Mouse (Mus musculus): ENCODE measurements around the gene Tead2. TPM values are rescaled to one million over a fixed set of nuclear protein-coding genes. Genes with fewer than 3 reads are reported as not detected.

Tead2 gene
- 17.0 TPM for polyA plus RNA-seq (2014; fragmentation: Illumina TruSeq; extraction: RNeasy Lipid Tissue Mini Kit (QIAGEN cat#74804); ENCODE audit: low read depth, low replicate concordance)

DNA sequence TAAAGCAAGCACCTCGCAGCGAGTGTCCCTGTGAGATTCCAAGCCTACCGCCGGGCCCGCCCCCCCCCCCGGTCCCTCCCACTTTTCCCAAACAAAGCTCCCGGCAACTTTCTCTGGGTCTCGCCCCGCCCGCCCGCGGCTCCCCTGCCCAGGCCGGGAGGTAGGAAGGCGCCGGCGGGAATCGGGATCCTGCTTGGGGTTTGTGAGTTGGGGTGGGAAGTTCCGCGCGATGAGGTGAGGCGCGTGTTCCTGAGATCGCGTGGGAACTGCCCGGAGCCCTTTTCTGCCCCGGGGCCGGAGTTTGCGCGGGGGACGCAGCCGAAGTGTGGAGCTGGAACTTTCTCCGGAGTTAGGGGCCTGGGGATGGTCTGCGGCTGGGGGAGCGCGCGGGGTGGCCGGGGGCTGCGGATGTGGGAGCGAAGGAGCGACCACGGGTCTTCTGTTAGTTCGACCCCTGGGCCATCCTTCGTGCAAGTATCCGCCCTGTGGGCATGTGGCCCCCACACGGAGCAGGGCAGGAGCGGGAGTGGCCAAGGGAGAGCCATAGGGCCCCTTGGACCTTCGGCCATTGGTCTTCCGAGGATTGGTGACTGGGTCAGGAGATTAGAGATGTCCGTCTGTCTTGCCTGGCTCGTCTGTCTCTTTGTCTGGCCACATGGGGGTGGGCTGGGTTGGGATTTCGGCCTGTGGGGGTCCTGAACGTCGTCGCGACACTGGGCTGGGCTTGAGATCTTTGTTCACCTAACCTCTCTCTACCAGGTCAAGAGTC, at the start of gene Tead2:
Gene Tead2 (plus strand): TSS at position 81 of the 769 bp plus-strand sequence.

DNA sequence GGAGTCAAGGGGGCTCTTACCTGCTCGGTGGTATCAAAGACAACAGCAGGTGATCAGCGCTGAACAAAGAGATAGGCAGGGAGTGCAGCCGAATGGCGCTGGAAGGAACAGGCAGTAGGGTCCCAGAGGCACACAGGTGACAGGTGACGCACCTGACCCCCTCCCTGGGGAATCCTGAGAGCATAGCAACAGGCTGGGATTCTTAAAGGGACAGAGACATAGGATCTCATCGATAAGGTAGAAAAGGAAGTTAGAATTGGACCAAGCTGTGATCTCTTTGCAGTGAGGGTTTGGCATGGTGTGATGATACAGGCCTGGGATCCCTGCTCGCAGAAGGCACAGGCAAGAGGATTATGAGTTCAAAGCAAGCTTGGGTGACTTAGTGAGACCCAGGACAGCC, 36.1 kb upstream of the Tead2 start, which contains the start of gene Gfy:
Gene Gfy (minus strand): TSS at position 101 of the 400 bp plus-strand sequence.

DNA sequence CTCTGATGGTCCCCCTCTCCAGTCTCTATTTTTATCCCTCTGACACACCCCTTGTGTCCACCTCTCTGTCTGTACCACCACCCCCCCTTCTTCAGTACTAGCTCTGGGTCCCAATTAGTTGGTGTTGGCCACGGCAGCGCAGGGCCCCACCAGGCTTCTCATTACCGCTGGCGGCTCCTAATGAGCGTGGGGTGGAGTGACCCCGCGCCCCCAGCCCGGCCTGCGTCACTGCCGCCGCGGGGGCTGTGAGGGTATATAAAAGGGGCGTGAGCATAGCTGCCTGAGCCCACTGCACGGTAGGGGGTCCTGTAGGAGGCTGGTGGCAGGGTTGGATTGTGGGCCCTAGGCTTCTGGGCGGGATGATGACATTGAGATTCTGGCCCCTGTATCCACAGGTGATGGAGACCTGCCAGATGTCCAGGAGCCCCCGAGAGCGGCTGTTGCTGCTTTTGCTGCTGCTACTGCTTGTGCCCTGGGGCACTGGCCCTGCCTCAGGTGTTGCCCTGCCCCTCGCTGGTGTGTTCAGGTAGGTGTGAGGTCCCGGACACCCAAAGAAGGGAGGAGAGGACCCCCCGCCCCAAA, 34.6 kb upstream of the Tead2 start, which contains the start of gene Pth2:
Gene Pth2 (plus strand): TSS at position 100 of the 582 bp plus-strand sequence.

DNA sequence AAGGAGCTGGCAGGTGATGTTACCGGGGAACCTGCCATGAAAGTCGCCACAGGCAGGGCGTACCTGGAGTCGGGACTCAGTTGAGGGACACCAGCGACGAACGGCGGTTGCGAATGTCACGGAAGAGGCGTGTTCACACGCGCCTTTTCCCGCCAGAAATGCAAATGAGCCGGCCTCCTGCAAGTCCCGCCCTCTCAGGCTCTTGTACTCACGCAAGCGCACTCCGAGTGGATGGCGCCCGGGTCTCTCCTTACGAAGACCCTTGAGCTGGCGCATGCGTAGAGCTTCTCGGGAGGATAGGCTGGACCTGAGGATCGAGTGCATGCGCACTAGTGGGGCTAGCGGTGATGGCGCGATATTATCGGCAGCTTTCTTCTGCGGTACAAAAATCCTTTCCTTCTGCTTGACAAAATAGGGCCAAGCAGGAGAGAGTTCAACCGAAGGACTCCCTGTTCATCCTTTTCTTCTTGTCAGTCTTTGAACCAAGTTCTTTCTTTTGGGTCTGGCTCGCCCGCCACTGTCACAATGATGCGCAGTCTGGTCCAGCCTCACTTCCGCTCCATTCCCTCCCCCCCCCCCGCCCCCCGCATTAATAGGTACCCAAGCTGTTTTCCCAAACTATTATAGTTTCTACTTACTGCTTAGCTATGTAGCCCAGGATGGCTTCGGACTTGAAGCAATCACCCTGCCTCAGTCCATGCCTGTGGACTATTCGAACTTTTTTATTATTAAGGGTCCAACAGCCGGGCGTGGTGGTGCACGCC, 11.0 kb upstream of the Tead2 start, which contains the start of gene Ccdc155:
Gene Ccdc155 (minus strand): TSS at position 513 of the 764 bp plus-strand sequence.

DNA sequence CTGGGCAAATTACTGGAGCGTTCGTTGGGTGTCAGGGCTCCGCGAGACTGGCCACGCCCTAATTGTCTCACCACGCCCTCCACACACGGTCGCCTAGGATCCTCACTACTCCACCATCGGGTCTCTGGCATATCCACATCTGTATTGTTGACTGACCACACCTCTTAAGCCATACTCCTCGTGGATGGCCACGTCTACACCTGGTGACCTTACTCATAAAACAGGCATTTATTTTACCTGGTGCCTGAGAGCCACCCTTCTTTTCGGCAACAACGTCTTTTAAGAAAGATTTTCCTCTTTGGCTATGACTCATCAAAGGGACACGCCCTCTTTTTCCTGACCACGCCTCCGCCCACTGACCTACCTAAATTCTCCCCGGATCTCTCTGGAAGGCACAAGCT, 3.7 kb upstream of the Tead2 start, which contains the start of gene Dkkl1:
Gene Dkkl1 (minus strand): TSS at position 297 of the 401 bp plus-strand sequence.

DNA sequence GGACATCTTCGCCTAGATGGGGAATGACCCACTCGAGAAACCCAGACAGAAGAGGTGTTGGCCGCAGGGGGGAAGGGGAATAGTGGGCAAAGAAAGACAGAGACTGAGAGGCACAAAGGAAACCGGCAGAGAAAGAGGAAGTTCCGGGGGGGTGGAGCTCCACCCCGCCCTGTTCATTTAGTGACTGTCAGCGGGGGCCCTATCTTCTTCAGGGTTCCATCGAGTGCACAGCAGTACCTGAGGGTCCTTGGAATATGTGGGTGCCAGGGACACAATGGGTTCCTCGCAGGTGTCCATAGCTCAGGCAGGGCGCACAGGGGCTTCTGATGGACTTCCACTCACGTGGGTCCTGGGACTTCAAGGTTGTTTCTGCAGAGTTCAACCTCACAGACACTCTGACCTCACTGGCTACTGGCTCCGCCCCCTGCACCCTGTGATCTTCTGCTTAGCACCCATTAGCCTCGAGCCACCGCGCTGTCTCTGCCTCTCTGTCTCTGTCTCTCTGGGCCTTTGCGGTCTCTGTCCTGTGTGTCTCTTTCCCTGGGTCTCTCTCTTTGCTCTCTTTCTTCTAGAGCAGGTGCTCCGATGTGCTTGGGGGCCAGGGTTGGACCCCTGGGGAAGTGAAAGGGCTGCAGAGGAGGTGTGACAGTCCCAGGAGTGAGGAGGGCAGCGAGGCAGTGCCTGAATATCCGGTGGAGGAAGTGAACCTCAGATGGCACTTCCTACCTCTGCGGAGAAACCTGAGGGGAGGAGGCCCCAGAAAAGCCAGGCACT, 23.4 kb downstream of the Tead2 start, which contains the start of gene Cd37:
Gene Cd37 (minus strand): TSS at position 393 of the 774 bp plus-strand sequence.

DNA sequence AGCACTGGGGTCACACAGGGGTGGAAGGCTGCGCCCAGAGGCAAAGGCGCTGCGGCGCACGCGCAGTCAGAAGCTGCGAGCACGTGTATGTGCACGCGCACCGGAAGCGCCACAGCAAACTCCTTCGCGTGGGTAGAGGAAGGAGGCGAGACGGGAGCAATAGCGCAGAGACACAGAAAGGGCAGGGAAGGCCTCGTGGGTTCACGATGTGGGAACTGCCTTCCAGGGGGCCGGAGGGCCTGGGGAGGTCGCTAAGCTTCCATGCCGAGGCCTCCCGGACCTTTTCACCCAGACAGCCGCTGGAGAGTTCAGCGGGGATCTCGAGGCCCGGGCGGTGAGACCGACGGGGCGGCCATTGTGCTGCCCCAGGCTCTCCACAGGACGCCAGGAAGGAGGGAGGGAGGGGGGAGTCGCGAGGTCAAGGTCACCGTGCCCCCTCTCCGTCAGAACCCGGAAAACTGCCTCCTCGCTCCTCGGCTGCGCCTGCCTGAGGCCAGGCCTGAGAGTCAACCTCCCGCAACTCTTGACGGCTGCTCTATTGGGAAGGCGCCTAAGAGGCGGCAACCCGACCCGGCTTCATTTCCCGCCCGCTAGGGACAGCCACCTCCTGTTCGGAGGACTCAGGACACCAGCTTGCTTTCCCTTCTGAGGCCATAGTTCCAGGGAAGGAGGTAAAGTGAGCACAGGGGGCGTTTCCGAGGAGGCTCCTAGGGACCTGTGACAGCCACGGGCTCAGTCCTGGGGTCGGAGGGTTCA, 25.3 kb downstream of the Tead2 start, which contains the start of gene Slc6a16:
Gene Slc6a16 (plus strand): TSS at position 453 of the 756 bp plus-strand sequence.

DNA sequence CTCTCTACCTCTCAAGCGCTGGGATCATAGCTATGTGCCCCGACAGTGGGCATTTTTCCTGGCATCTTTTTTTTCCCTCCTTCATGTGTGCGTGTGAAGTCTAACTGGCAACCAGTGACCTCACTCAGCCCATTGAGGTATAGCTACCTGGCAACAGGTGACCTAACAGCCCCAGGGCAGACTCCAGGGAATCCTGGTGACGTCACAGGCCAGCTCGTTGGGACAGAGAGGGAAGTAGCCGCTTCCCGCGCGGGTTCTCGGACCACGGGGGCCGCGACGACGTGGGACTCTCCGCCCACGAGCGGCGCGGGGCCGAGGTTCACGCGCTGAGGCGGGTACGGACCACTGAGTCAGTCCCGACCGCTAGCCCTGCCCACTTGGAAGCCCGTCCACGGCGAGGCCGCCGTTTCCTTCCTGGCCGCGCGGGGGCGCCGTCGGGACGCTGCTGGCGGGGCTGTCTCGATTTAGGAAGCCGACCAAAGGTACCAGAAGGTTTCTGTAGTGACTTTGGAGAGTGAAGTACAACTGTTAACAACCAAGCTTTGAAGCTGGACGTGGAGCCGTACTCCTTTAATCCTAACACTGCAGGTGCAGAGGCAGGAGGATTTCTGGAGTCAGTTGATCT, 61.7 kb downstream of the Tead2 start, which contains the start of gene Slc6a21:
Gene Slc6a21 (plus strand): TSS at position 378 of the 625 bp plus-strand sequence.

Other genes with a start within 250 kb of the Tead2 start
- gene Cpt1c, start 240.9 kb upstream of the Tead2 start, polyA plus RNA-seq (2014; fragmentation: Illumina TruSeq; extraction: RNeasy Lipid Tissue Mini Kit (QIAGEN cat#74804); ENCODE audit: low read depth, low replicate concordance): 8.7 TPM
- 132 TPM for gene Prmt1, start 229.2 kb upstream of the Tead2 start, polyA plus RNA-seq (2014; fragmentation: Illumina TruSeq; extraction: RNeasy Lipid Tissue Mini Kit (QIAGEN cat#74804); ENCODE audit: low read depth, low replicate concordance)
- 87.2 TPM for gene Irf3, start 218.1 kb upstream of the Tead2 start, polyA plus RNA-seq (2014; fragmentation: Illumina TruSeq; extraction: RNeasy Lipid Tissue Mini Kit (QIAGEN cat#74804); ENCODE audit: low read depth, low replicate concordance)
- 18.5 TPM for gene Bcl2l12, start 217.0 kb upstream of the Tead2 start, polyA plus RNA-seq (2014; fragmentation: Illumina TruSeq; extraction: RNeasy Lipid Tissue Mini Kit (QIAGEN cat#74804); ENCODE audit: low read depth, low replicate concordance)
- gene Scaf1, start 199.4 kb upstream of the Tead2 start, polyA plus RNA-seq (2014; fragmentation: Illumina TruSeq; extraction: RNeasy Lipid Tissue Mini Kit (QIAGEN cat#74804); ENCODE audit: low read depth, low replicate concordance): 57.7 TPM
- gene Rras, start 197.8 kb upstream of the Tead2 start, polyA plus RNA-seq (2014; fragmentation: Illumina TruSeq; extraction: RNeasy Lipid Tissue Mini Kit (QIAGEN cat#74804); ENCODE audit: low read depth, low replicate concordance): 131 TPM
- gene Prr12, start 162.9 kb upstream of the Tead2 start, polyA plus RNA-seq (2014; fragmentation: Illumina TruSeq; extraction: RNeasy Lipid Tissue Mini Kit (QIAGEN cat#74804); ENCODE audit: low read depth, low replicate concordance): 15.7 TPM
- 43.3 TPM for gene Nosip, start 153.3 kb upstream of the Tead2 start, polyA plus RNA-seq (2014; fragmentation: Illumina TruSeq; extraction: RNeasy Lipid Tissue Mini Kit (QIAGEN cat#74804); ENCODE audit: low read depth, low replicate concordance)
- gene Prrg2, start 153.1 kb upstream of the Tead2 start, polyA plus RNA-seq (2014; fragmentation: Illumina TruSeq; extraction: RNeasy Lipid Tissue Mini Kit (QIAGEN cat#74804); ENCODE audit: low read depth, low replicate concordance): 40.3 TPM
- 67.3 TPM for gene Rcn3, start 123.5 kb upstream of the Tead2 start, polyA plus RNA-seq (2014; fragmentation: Illumina TruSeq; extraction: RNeasy Lipid Tissue Mini Kit (QIAGEN cat#74804); ENCODE audit: low read depth, low replicate concordance)
- gene Fcgrt, start 111.9 kb upstream of the Tead2 start, polyA plus RNA-seq (2014; fragmentation: Illumina TruSeq; extraction: RNeasy Lipid Tissue Mini Kit (QIAGEN cat#74804); ENCODE audit: low read depth, low replicate concordance): 149 TPM
- gene Rps11, start 91.3 kb upstream of the Tead2 start, polyA plus RNA-seq (2014; fragmentation: Illumina TruSeq; extraction: RNeasy Lipid Tissue Mini Kit (QIAGEN cat#74804); ENCODE audit: low read depth, low replicate concordance): 1,035 TPM
- 2,139 TPM for gene Rpl13a, start 87.0 kb upstream of the Tead2 start, polyA plus RNA-seq (2014; fragmentation: Illumina TruSeq; extraction: RNeasy Lipid Tissue Mini Kit (QIAGEN cat#74804); ENCODE audit: low read depth, low replicate concordance)
- not detected for gene Gm45713, start 79.5 kb upstream of the Tead2 start, polyA plus RNA-seq (2014; fragmentation: Illumina TruSeq; extraction: RNeasy Lipid Tissue Mini Kit (QIAGEN cat#74804); ENCODE audit: low read depth, low replicate concordance)
- gene Flt3l, start 79.3 kb upstream of the Tead2 start, polyA plus RNA-seq (2014; fragmentation: Illumina TruSeq; extraction: RNeasy Lipid Tissue Mini Kit (QIAGEN cat#74804); ENCODE audit: low read depth, low replicate concordance): 23.0 TPM
- gene Pih1d1, start 61.5 kb upstream of the Tead2 start, polyA plus RNA-seq (2014; fragmentation: Illumina TruSeq; extraction: RNeasy Lipid Tissue Mini Kit (QIAGEN cat#74804); ENCODE audit: low read depth, low replicate concordance): 44.6 TPM
- gene Aldh16a1, start 61.2 kb upstream of the Tead2 start, polyA plus RNA-seq (2014; fragmentation: Illumina TruSeq; extraction: RNeasy Lipid Tissue Mini Kit (QIAGEN cat#74804); ENCODE audit: low read depth, low replicate concordance): 22.5 TPM
- gene Slc17a7, start 51.8 kb upstream of the Tead2 start, polyA plus RNA-seq (2014; fragmentation: Illumina TruSeq; extraction: RNeasy Lipid Tissue Mini Kit (QIAGEN cat#74804); ENCODE audit: low read depth, low replicate concordance): 0.97 TPM
- not detected for gene Gfy, start 36.2 kb upstream of the Tead2 start, polyA plus RNA-seq (2014; fragmentation: Illumina TruSeq; extraction: RNeasy Lipid Tissue Mini Kit (QIAGEN cat#74804); ENCODE audit: low read depth, low replicate concordance)
- gene Pth2, start 34.8 kb upstream of the Tead2 start, polyA plus RNA-seq (2014; fragmentation: Illumina TruSeq; extraction: RNeasy Lipid Tissue Mini Kit (QIAGEN cat#74804); ENCODE audit: low read depth, low replicate concordance): not detected
- gene Ccdc155, start 10.9 kb upstream of the Tead2 start, polyA plus RNA-seq (2014; fragmentation: Illumina TruSeq; extraction: RNeasy Lipid Tissue Mini Kit (QIAGEN cat#74804); ENCODE audit: low read depth, low replicate concordance): 1.5 TPM
- gene Dkkl1, start 3.6 kb upstream of the Tead2 start, polyA plus RNA-seq (2014; fragmentation: Illumina TruSeq; extraction: RNeasy Lipid Tissue Mini Kit (QIAGEN cat#74804); ENCODE audit: low read depth, low replicate concordance): 37.0 TPM
- 13.6 TPM for gene Cd37, start 23.4 kb downstream of the Tead2 start, polyA plus RNA-seq (2014; fragmentation: Illumina TruSeq; extraction: RNeasy Lipid Tissue Mini Kit (QIAGEN cat#74804); ENCODE audit: low read depth, low replicate concordance)
- 1.4 TPM for gene Slc6a16, start 25.3 kb downstream of the Tead2 start, polyA plus RNA-seq (2014; fragmentation: Illumina TruSeq; extraction: RNeasy Lipid Tissue Mini Kit (QIAGEN cat#74804); ENCODE audit: low read depth, low replicate concordance)
- gene Slc6a21, start 61.8 kb downstream of the Tead2 start, polyA plus RNA-seq (2014; fragmentation: Illumina TruSeq; extraction: RNeasy Lipid Tissue Mini Kit (QIAGEN cat#74804); ENCODE audit: low read depth, low replicate concordance): 9.4 TPM
- 41.0 TPM for gene Trpm4, start 118.0 kb downstream of the Tead2 start, polyA plus RNA-seq (2014; fragmentation: Illumina TruSeq; extraction: RNeasy Lipid Tissue Mini Kit (QIAGEN cat#74804); ENCODE audit: low read depth, low replicate concordance)
- 0.65 TPM for gene Hrc, start 119.5 kb downstream of the Tead2 start, polyA plus RNA-seq (2014; fragmentation: Illumina TruSeq; extraction: RNeasy Lipid Tissue Mini Kit (QIAGEN cat#74804); ENCODE audit: low read depth, low replicate concordance)
- 3.5 TPM for gene Ppfia3, start 151.3 kb downstream of the Tead2 start, polyA plus RNA-seq (2014; fragmentation: Illumina TruSeq; extraction: RNeasy Lipid Tissue Mini Kit (QIAGEN cat#74804); ENCODE audit: low read depth, low replicate concordance)
- 5.1 TPM for gene Lin7b, start 154.8 kb downstream of the Tead2 start, polyA plus RNA-seq (2014; fragmentation: Illumina TruSeq; extraction: RNeasy Lipid Tissue Mini Kit (QIAGEN cat#74804); ENCODE audit: low read depth, low replicate concordance)
- 288 TPM for gene Snrnp70, start 180.0 kb downstream of the Tead2 start, polyA plus RNA-seq (2014; fragmentation: Illumina TruSeq; extraction: RNeasy Lipid Tissue Mini Kit (QIAGEN cat#74804); ENCODE audit: low read depth, low replicate concordance)
- not detected for gene Kcna7, start 189.9 kb downstream of the Tead2 start, polyA plus RNA-seq (2014; fragmentation: Illumina TruSeq; extraction: RNeasy Lipid Tissue Mini Kit (QIAGEN cat#74804); ENCODE audit: low read depth, low replicate concordance)
- 2.6 TPM for gene Ntf5, start 197.9 kb downstream of the Tead2 start, polyA plus RNA-seq (2014; fragmentation: Illumina TruSeq; extraction: RNeasy Lipid Tissue Mini Kit (QIAGEN cat#74804); ENCODE audit: low read depth, low replicate concordance)
- 1.4 TPM for gene Lhb, start 205.1 kb downstream of the Tead2 start, polyA plus RNA-seq (2014; fragmentation: Illumina TruSeq; extraction: RNeasy Lipid Tissue Mini Kit (QIAGEN cat#74804); ENCODE audit: low read depth, low replicate concordance)
- gene Gys1, start 219.1 kb downstream of the Tead2 start, polyA plus RNA-seq (2014; fragmentation: Illumina TruSeq; extraction: RNeasy Lipid Tissue Mini Kit (QIAGEN cat#74804); ENCODE audit: low read depth, low replicate concordance): 41.6 TPM
- 33.5 TPM for gene Ruvbl2, start 222.3 kb downstream of the Tead2 start, polyA plus RNA-seq (2014; fragmentation: Illumina TruSeq; extraction: RNeasy Lipid Tissue Mini Kit (QIAGEN cat#74804); ENCODE audit: low read depth, low replicate concordance)
- gene Ftl1, start 244.1 kb downstream of the Tead2 start, polyA plus RNA-seq (2014; fragmentation: Illumina TruSeq; extraction: RNeasy Lipid Tissue Mini Kit (QIAGEN cat#74804); ENCODE audit: low read depth, low replicate concordance): 2,850 TPM

Measured in adipose tissue, adult 10 weeks (tissue).